In genomic region chr12:33137857-33138256, GRCm38 (mm10) we compare ENCODE assay signal across 29 mouse cellular contexts. TPM values are rescaled to one million over a fixed set of nuclear protein-coding genes. Genes with fewer than 3 reads are reported as not detected.
DNase-seq lines count a peak whose midpoint lies in the region; ATAC-seq and TF ChIP-seq lines count a peak whose summit lies in the region.
"Had no signal": no experiment of that assay in that cellular context is flagged by ENCODE, and none has a peak within 500 bp of the region (broad histone marks: within the 10 kb centered on the region; RNA-seq: fewer than 3 reads in every experiment).

No protein-coding gene starts in this region.

- intact Hi-C loops in gastrocnemius, adult 2 months (cut with DNase I), result no loop called here

- 87% methylated on average over 1 of the region's 1 CpGs for WGBS in forebrain, embryonic 13.5 days

- H3K27me3 ChIP-seq in forebrain, embryonic 13.5 days, result no peaks in the 10 kb centered on the region
- H3K27me3 ChIP-seq: embryonic facial prominence, embryonic 12.5 days; embryonic facial prominence, embryonic 15.5 days; forebrain, embryonic 15.5 days; heart, embryonic 13.5 days had no signal

- H3K9me3 ChIP-seq in forebrain, embryonic 13.5 days (replicated peaks), result no peaks in the 10 kb centered on the region
- H3K9me3 ChIP-seq: embryonic facial prominence, embryonic 12.5 days; embryonic facial prominence, embryonic 15.5 days; forebrain, embryonic 15.5 days; heart, embryonic 10.5 days; heart, embryonic 13.5 days had no signal

- no peak for TF ChIP-seq CTCF in gastrocnemius, adult 2 months (IDR thresholded peaks at IDR 0.05)

- H3K4me2 ChIP-seq in forebrain, embryonic 13.5 days, result no peak overlapping the region
- H3K4me2 ChIP-seq: embryonic facial prominence, embryonic 12.5 days; embryonic facial prominence, embryonic 15.5 days; forebrain, embryonic 15.5 days; heart, embryonic 13.5 days; hindbrain, embryonic 14.5 days had no signal

- no peaks in the 10 kb centered on the region for H3K36me3 ChIP-seq in forebrain, embryonic 13.5 days (ENCODE audit: poor library complexity, severe bottlenecking)
- H3K36me3 ChIP-seq: embryonic facial prominence, embryonic 12.5 days; embryonic facial prominence, embryonic 15.5 days; forebrain, embryonic 15.5 days; heart, embryonic 10.5 days; heart, embryonic 13.5 days had no signal

- H3K4me1 ChIP-seq in forebrain, embryonic 13.5 days, result no peaks in the 10 kb centered on the region
- H3K4me1 ChIP-seq: embryonic facial prominence, embryonic 12.5 days; embryonic facial prominence, embryonic 15.5 days; forebrain, embryonic 15.5 days had no signal

- H3K27ac ChIP-seq in gastrocnemius, adult 2 months, result peak overlapping the region; percentile 85; the same call in 1 of the 2 replicates
- no peak overlapping the region for H3K27ac ChIP-seq in forebrain, embryonic 13.5 days
- H3K27ac ChIP-seq: embryonic facial prominence, embryonic 12.5 days; embryonic facial prominence, embryonic 15.5 days; forebrain, embryonic 15.5 days; hindbrain, embryonic 14.5 days; hindbrain, postnatal 0 days had no signal

- no peak overlapping the region for H3K4me3 ChIP-seq in gastrocnemius, adult 2 months
- no peak overlapping the region for H3K4me3 ChIP-seq in forebrain, embryonic 13.5 days
- H3K4me3 ChIP-seq: embryonic facial prominence, embryonic 12.5 days; embryonic facial prominence, embryonic 15.5 days; forebrain, embryonic 15.5 days; heart, adult 2 months; heart, embryonic 10.5 days; heart, embryonic 13.5 days had no signal

- ATAC-seq in granulocyte monocyte progenitor cell, adult 5-6 weeks (replicated peaks; ENCODE audit: poor library complexity, severe bottlenecking), result peak; percentile 74
- peak; percentile 57; the same call in 1 of the 2 replicates for ATAC-seq in monocyte, adult 5-6 weeks (replicated peaks; ENCODE audit: insufficient number of reproducible peaks, low FRiP score, low TSS enrichment, poor library complexity, severe bottlenecking)
- ATAC-seq in forebrain, embryonic 13.5 days, result no peak
- ATAC-seq: CD4-positive, CD25-positive, alpha-beta regulatory T cell, adult 4 months; forebrain, embryonic 15.5 days; hindbrain, postnatal 0 days; inflammation-experienced regulatory T-cells, adult 6 months had no signal

- DNase-seq in gastrocnemius, adult 2 months, result no peak
- no peak for DNase-seq in gastrocnemius, adult 18-20 months (ENCODE audit: low spot score)
- no peak for DNase-seq in lung, postnatal 4 days
- DNase-seq in right cerebral cortex, postnatal 10 days (ENCODE audit: low spot score in 2 of 2), result no peak
- DNase-seq in frontal cortex, postnatal 14 days (ENCODE audit: low spot score in 2 of 2), result no peak
- DNase-seq: adrenal gland, postnatal 10 days; adrenal gland, postnatal 36 days; cerebellum, adult 18-20 months; cerebellum, adult 9-10 months; cerebellum, postnatal 14 days; gastrocnemius, postnatal 25 days; heart, adult 2 months; heart, postnatal 14 days; heart, postnatal 4 days had no signal

- H3K9ac ChIP-seq in forebrain, embryonic 13.5 days, result no peak overlapping the region
- H3K9ac ChIP-seq: embryonic facial prominence, embryonic 12.5 days; embryonic facial prominence, embryonic 15.5 days; forebrain, embryonic 15.5 days; heart, embryonic 13.5 days; hindbrain, embryonic 14.5 days had no signal

RNA-seq across cellular contexts. Expression of gene Atxn7l1, which starts 9.6 kb away (rescaled TPM):
- total RNA-seq in gastrocnemius, adult 2 months (2021), result 10 to 100 TPM; 20.4 to 23.9 TPM
- total RNA-seq in gastrocnemius, adult 18-20 months (2021), result 10 to 100 TPM; 15.2 to 16.9 TPM
- total RNA-seq in granulocyte monocyte progenitor cell, adult 5-6 weeks (2014; fragmentation: Nextera tagmentation), result 85.5 and 121 TPM in 2 replicates
- 44.6 and 58.1 TPM in 2 replicates for total RNA-seq in granulocyte monocyte progenitor cell, adult 5-6 weeks (2017)
- total RNA-seq in monocyte, adult 5-6 weeks (2017), result 46.2 to 73.7 TPM (median 53.1 TPM) in 3 replicates
- 13.9 and 15.4 TPM in 2 replicates for polyA plus RNA-seq in forebrain, embryonic 13.5 days (2015; fragmentation: Nextera tagmentation; extraction: Ambion mirVana)

RNA-seq across cellular contexts. Expression of gene Cdhr3, which starts 45.2 kb away (rescaled TPM):
- 1 to 10 TPM in 1 of 2 experiments, under 1 TPM in 1; 0.69 to 1.4 TPM for total RNA-seq in gastrocnemius, adult 2 months (2021)
- total RNA-seq in gastrocnemius, adult 18-20 months (2021), result 1 to 10 TPM in 1 of 2 experiments, under 1 TPM in 1; 0.36 to 1.2 TPM
- total RNA-seq in granulocyte monocyte progenitor cell, adult 5-6 weeks (2014; fragmentation: Nextera tagmentation), result not detected in 2 replicates
- total RNA-seq in granulocyte monocyte progenitor cell, adult 5-6 weeks (2017), result not detected in 2 replicates
- 0.10 TPM in 1 of 3 replicates, not detected in the others for total RNA-seq in monocyte, adult 5-6 weeks (2017)
- 0.13 and 0.39 TPM in 2 replicates for polyA plus RNA-seq in forebrain, embryonic 13.5 days (2015; fragmentation: Nextera tagmentation; extraction: Ambion mirVana)
- total RNA-seq: adrenal gland, adult 18-20 months; heart, postnatal 4 days had no signal
- polyA plus RNA-seq: C2C12; embryonic facial prominence, embryonic 12.5 days; forebrain, embryonic 11.5 days had no signal
